In the genomic region with DNA sequence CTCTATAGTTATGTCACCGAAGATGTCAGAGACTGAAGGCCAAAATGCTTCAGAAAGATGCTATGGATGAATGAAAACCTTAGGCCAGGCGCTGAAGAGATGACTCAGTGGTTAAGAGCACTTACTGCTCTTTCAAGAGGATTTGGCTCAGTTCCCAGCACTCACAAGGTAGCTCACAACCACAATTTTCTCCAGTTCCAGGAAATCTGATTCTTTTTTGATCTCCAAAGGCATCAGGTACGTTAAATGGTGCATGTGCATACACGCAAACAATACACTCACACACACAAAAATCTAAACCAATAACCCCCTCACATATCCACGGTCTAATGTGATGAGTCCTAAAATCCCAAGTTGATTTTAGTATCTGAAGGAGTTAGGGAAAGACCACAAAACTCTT, we compare ENCODE assay signal across 8 mouse cellular contexts. TPM values are rescaled to one million over a fixed set of nuclear protein-coding genes. Genes with fewer than 3 reads are reported as not detected.
A peak's percentile ranks its signal among the peaks of the same experiment; 100 is the strongest.
DNase-seq lines count a peak whose midpoint lies in the region; ATAC-seq and TF ChIP-seq lines count a peak whose summit lies in the region.

No protein-coding gene starts in this region.

- WGBS in heart, embryonic 14.5 days, result 57% methylated on average over 5 of the region's 5 CpGs
- 79% methylated on average over 5 of the region's 5 CpGs for WGBS in limb, embryonic 10.5 days

- no peak for DNase-seq in heart, adult 8-10 months (ENCODE audit: low spot score)
- DNase-seq in MN1 (ENCODE audit: low spot score), result peak; percentile 75
- no peak for DNase-seq in limb, embryonic 10.5 days (ENCODE audit: low spot score)
- peak; percentile 65 for DNase-seq in naive thymus-derived CD4-positive, alpha-beta T cell, adult 2 months (ENCODE audit: low read depth)
- no peak for DNase-seq in left cerebral cortex, postnatal 10 days (ENCODE audit: extremely low spot score in 1 of 2, low spot score in 2 of 2)
- no peak for DNase-seq in urinary bladder, adult 18-20 months (ENCODE audit: low spot score in 2 of 2)

- peak overlapping the region; percentile 71 for H3K4me2 ChIP-seq in heart, embryonic 14.5 days (ENCODE audit: low read length)

- peaks cover 2 to 8% of the 10 kb centered on the region in 2 experiments; a peak in 2 of 4 replicates for H3K4me1 ChIP-seq in heart, embryonic 14.5 days (ENCODE audit: control insufficient read depth in 2 of 2, insufficient read depth in 2 of 2, low read length in 2 of 2)
- H3K4me1 ChIP-seq in embryonic fibroblast, embryonic 13.5 days (ENCODE audit: control insufficient read depth, insufficient read depth, low read length), result peaks cover 6% of the 10 kb centered on the region
- 0 out of 2 replicates have a peak, but pooled peaks cover 5% of the 10 kb centered on the region for H3K4me1 ChIP-seq in limb, embryonic 10.5 days

- no peak for TF ChIP-seq POLR2A in embryonic fibroblast, embryonic 13.5 days (IDR thresholded peaks at IDR 0.05; ENCODE audit: low read depth, low read length)

- peak overlapping the region; percentile 90; the same call in 1 of the 2 replicates for H3K9ac ChIP-seq in heart, embryonic 14.5 days (ENCODE audit: low read length)

- no peaks in the 10 kb centered on the region for H3K9me3 ChIP-seq in heart, embryonic 14.5 days (ENCODE audit: control insufficient read depth, low read length)
- no peaks in the 10 kb centered on the region for H3K9me3 ChIP-seq in limb, embryonic 10.5 days (replicated peaks)

- no peak for TF ChIP-seq CTCF in embryonic fibroblast, embryonic 13.5 days (IDR thresholded peaks at IDR 0.05; ENCODE audit: borderline replicate concordance, insufficient read depth, low read length)

- H3K27me3 ChIP-seq in heart, embryonic 14.5 days (ENCODE audit: control insufficient read depth, insufficient read depth, low read length), result no peaks in the 10 kb centered on the region
- H3K27me3 ChIP-seq in limb, embryonic 10.5 days (ENCODE audit: low read depth, poor library complexity, severe bottlenecking), result no peaks in the 10 kb centered on the region

- no peak for ATAC-seq in heart, embryonic 14.5 days (ENCODE audit: insufficient number of reproducible peaks, insufficient read depth, low FRiP score, low read depth)

- no peaks in the 10 kb centered on the region for H3K36me3 ChIP-seq in heart, embryonic 14.5 days (ENCODE audit: control insufficient read depth, insufficient read depth, low read length)
- peaks cover 6% of the 10 kb centered on the region for H3K36me3 ChIP-seq in limb, embryonic 10.5 days

- no peak overlapping the region for H3K27ac ChIP-seq in heart, embryonic 14.5 days (replicated peaks in 1 of 2; ENCODE audit: control insufficient read depth in 1 of 2, insufficient read depth in 1 of 2, low read depth in 2 of 2, low read length in 2 of 2)
- peak overlapping the region; percentile 88 for H3K27ac ChIP-seq in embryonic fibroblast, embryonic 13.5 days (ENCODE audit: insufficient read depth, low read length)
- no peak overlapping the region for H3K27ac ChIP-seq in limb, embryonic 10.5 days

- intact Hi-C loops in left cerebral cortex, postnatal 10 days (cut with DNase I), result no loop called here

- H3K4me3 ChIP-seq in heart, embryonic 14.5 days (ENCODE audit: control insufficient read depth in 1 of 2, insufficient read depth in 1 of 2, low read depth in 1 of 2, low read length in 2 of 2), result peak overlapping the region in 1 of 2 experiments; percentile 83; a peak in 2 of 4 replicates
- H3K4me3 ChIP-seq in embryonic fibroblast, embryonic 13.5 days (ENCODE audit: insufficient read depth, low read length), result no peak overlapping the region
- H3K4me3 ChIP-seq in limb, embryonic 10.5 days, result peak overlapping the region; percentile 80

RNA-seq across cellular contexts. Expression of gene Mplkip, which starts 1.2 kb away (rescaled TPM):
- 31.8 and 38.6 TPM in 2 replicates for polyA plus RNA-seq in heart, embryonic 14.5 days (2014; fragmentation: Nextera tagmentation; extraction: Ambion mirVana)
- total RNA-seq in heart, adult 8-10 months (2022), result 1 to 10 TPM; 5.9 to 9.3 (median 6.2) TPM
- polyA plus RNA-seq in embryonic fibroblast, embryonic 13.5 days (2011; ENCODE audit: insufficient read length, low read depth, missing spikeins), result 33.0 and 34.6 TPM in 2 replicates
- 52.7 and 54.3 TPM in 2 replicates for polyA plus RNA-seq in limb, embryonic 10.5 days (2016; fragmentation: Nextera tagmentation; extraction: Ambion mirVana)
- total RNA-seq in left cerebral cortex, postnatal 10 days (2021), result 10 to 100 TPM; 18.4 to 19.0 TPM

RNA-seq across cellular contexts. Expression of gene Sugct, which starts 1.5 kb away (rescaled TPM):
- polyA plus RNA-seq in heart, embryonic 14.5 days (2014; fragmentation: Nextera tagmentation; extraction: Ambion mirVana), result 4.8 and 6.0 TPM in 2 replicates
- 1 to 10 TPM in 2 of 4 experiments, under 1 TPM in 2; 0.52 to 1.5 (median 1.1) TPM for total RNA-seq in heart, adult 8-10 months (2022)
- 2.1 and 3.3 TPM in 2 replicates for polyA plus RNA-seq in embryonic fibroblast, embryonic 13.5 days (2011; ENCODE audit: insufficient read length, low read depth, missing spikeins)
- polyA plus RNA-seq in limb, embryonic 10.5 days (2016; fragmentation: Nextera tagmentation; extraction: Ambion mirVana), result 2.3 and 3.6 TPM in 2 replicates
- 1 to 10 TPM; 1.0 to 1.3 TPM for total RNA-seq in left cerebral cortex, postnatal 10 days (2021)

Comparison
In these comparisons a context has a peak if more than half of its experiments do, and no peak if none do; other contexts are left out.
1. DNase-seq: peak in MN1 (single experiment) and naive thymus-derived CD4-positive, alpha-beta T cell, adult 2 months (single experiment); none in heart, adult 8-10 months (single experiment), limb, embryonic 10.5 days (single experiment), left cerebral cortex, postnatal 10 days (0 of 2) and urinary bladder, adult 18-20 months (0 of 2).